Mouse (Mus musculus): Measurements from ENCODE around the gene Cela1.
A peak's percentile ranks its signal among the peaks of the same experiment; 100 is the strongest.

The Cela1 gene

DNA sequence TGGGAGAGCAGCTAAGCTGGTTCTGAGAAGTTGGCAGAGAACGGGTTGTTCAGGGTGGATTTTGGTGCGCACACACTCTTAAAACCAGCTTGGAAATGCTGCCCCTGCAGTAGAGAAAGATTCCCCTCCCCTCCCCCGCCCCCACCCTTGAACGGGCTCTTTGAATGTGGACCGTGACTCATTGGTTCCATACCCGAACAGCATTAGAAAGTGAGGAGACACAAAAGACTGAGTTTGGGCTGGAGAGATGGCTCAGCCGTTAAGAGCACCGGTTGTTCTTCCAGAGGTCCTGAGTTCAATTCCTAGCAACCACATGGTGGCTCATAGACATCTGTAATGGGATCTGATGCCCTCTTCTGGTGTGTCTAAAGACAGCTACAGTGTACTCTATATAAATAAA lies 17.7 kb downstream of the Cela1 start:
- DNase-seq (ENCODE audit: low spot score), result no peak

DNA sequence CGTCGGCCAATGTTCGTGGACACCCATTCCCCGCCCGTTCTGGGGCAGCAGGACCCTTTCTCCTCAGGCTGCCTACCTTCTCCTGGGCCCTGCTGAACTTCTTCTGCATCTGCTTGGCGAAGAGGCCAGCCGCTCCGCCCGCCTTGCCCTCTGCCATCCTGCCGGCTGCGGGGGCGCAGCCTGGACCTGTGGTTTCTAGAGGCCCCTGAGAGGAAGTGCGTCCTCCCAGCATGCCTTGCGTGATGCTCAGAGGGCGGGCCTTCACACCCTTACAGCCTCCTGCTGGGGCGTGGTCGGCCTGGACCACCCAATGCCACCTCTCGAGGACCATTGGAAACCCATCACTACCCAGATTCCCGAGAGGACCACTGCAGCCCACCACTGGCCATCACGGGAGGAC lies 18.4 kb downstream of the Cela1 start, which contains the start of gene Bin2:
Gene Bin2, minus strand, starts transcription at position 217 of the 400 bp plus-strand sequence.
- DNase-seq (ENCODE audit: low spot score), result no peak

DNA sequence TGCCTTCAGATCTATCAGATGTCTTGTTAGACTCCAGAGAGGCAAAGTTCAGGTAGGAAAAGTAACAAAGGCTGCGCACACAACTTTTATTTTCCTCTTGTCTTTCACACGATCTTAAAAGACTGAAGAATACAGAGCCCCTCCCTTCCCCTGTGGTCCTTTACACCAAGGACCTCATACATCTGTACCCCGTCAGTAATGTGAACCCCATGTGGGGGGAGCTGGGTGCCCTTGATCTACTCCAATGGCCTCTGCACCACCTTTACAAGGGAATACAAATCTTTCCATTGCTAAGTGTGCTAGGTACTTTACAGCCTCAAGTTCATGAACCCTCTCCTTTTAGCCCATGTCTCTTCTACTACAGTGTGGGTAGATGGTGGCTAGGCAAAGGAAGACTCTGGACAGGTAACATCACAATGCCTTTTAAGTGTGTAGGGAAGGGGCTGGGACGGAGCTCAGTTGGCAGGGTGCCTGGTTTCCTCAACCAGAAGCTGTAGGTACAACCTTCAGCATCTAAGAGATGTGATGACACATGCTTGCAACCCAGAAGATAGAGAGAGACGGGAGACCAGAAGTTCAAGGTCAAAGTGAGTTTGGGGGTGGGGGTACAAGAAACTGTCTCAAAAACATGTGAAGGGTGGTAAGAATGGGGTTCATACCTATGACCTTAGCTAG lies 19.7 kb downstream of the Cela1 start:
- no peak for DNase-seq (ENCODE audit: low spot score)

DNA sequence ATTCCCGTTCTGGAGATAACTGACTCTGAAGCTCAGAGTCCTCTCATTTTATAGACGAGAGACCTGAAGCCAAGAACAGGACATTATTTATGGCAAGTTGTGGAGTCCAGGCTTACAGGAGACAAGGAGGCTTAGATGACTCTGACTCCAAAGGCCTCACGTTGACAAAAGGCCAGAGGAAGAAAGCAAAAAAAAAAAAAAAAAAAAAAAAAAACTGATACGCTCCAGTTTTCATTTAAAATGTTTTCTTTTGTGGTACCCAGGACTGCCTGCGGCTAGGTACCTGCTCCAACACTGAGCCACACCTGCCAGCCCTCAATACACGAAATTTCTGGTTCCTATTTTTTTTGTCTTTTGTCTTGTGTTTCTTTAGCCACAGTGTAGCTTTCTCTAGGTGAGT lies 20.3 kb downstream of the Cela1 start:
- no peak for DNase-seq (ENCODE audit: low spot score)

DNA sequence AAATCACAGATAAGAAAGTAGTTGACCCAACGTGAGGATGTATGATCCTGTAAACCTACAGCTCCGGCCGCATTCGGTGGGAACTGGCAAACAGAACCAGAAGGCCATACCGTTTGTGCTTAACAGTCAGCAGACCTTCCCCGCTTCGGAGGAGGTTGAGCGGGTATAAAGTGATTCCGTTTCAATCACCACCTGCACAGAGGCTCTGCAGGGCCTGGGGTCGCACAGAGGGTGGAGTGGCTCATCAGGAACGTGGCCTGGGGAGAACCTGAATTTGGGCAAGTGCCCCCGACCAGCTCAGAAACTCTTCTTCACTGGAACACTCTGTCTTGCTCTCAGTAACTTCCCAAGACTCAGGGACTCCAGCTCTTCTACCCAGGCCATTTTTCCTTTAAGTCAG lies 20.9 kb downstream of the Cela1 start:
- DNase-seq (ENCODE audit: low spot score), result no peak

DNA sequence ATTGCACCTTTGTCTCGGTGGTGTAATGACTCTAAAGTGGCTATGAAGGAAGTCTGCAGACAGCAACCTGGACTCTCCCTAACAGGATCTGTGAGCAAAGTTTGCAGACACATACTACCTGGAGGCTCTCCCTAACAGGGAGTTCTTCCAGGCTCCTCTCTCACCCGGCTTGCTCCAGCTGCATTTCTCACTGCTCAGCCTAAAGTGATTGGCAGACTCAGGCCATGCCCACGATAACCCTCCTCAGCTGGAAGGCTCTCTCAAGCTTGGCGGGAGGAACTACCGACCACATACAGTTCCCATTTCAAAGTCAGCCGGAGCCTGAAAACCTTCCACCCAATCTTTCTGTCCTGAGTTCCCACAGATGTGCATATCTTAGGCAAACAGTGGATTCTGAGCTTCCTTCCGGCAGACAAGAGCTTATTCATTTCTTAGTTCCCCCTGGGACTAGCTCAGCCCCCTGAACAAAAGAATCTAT lies 21.5 kb downstream of the Cela1 start:
- no peak for DNase-seq (ENCODE audit: low spot score)

DNA sequence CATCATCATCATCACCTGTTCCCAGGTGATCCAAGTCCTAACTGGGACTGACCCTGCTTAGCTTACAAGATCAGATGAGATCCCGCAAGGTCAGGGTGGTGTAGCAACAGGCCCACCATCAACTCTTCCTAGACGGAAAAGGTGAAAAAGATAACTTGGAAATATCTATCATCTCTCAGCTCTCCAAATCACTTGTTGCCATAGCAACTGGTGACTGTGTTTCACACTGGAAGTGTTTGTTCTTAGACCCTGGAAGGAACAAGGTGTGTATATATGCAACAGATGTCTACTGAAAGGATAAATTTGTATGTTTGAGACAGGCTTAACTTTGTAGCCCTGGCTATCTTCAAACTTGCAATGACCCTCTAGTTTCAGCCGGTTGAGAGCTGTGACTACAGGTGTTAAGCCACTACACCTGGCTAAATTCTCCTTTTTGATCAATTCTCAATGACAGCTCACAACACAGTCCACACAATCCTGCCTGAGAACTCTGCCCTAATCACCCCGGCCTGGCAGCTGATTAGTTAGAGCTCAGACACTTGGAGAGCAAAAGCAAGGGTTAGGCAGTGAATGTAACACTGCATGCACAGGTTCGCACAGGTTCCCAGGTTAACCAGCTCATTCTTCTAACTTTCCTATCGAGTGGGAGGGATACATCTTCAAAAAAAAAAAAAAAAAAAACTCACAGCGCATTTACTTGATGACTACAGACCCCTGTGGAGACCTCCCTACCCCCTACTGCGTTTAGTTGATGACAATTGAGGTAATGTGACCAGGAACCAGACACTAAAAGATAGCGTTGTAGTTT lies 22.1 kb downstream of the Cela1 start:
- DNase-seq (ENCODE audit: low spot score), result no peak

DNA sequence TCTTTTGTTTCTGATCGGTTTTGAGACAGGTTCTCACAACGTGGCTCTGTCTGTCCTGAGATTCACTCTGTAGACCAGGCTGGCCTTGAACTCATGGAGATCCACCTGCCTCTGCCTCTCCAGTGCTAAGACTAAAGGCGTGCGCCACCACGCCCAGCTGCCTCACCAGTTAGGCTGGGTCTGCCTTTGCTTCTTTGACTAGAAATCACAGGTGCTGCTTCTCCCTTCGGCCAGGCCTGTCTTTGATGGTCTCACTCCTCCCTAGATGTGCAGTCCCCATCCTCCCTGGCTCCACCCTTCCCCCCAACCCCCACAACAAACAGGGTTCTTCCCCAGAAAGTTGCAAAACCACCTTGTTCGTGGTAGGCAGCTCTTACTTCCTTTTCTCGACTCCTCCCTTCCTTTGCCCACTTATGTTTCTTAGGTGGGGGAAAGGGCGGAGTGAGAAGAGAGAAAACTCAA lies 22.9 kb downstream of the Cela1 start:
- no peak for DNase-seq (ENCODE audit: low spot score)

DNA sequence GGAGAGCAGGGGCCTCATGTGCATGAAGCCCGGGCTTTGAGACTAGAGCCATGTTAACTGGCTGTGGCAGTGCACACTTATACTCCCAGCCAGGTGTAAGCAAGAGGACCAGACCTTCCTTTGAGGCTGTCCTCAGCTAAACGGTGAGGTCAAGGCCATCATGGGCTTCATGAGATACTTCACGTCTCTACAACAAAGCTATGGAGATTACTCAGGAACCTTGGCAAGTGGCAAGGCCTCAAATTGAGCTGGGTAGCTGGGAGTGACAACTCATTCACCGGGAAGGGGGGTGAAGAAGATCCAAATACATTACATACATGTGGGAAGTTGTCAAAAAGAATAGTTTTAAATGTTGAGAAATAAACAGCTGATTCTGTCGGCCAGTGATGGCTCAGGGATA lies 26.9 kb downstream of the Cela1 start:
- DNase-seq (ENCODE audit: low spot score), result no peak

DNA sequence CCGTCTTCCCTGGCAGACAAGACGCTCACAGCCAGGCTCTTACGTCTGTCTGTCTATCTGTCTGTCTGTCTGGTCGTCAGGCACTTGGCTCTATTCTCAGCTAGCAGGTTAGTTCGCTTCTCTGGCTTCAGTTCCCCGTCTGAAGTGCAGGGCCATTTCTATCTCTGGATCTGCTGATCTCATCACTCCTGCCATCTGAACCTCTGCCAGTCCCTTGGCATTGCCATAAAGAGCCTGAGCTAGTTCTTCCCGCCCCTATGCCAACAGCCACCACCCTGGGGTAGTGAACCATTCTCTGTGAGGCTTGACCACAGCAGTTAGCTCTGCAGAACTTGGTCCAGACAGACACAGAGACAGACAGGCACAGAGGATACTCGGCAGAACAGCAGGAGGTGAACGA lies 27.4 kb downstream of the Cela1 start:
- DNase-seq (ENCODE audit: low spot score), result no peak

DNA sequence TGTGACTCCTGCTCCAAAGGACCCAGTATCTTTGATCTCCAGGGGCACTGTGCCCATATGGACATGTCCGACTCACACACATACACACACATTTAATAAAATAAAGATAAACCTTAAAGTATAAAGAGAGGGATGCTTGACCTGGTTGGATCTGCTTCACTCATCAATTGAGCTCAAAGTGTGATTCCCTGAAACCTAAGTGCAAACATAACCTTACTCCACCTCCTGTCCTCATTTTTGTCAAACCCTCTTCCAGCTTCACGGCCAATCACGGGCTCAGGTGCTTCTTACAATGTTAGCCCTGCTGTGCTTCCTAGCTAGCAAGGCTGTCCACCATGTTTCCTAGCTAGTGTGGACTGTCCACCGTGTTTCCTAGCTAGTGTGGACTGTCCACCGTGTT lies 32.5 kb downstream of the Cela1 start:
- no peak for DNase-seq (ENCODE audit: low spot score)

DNA sequence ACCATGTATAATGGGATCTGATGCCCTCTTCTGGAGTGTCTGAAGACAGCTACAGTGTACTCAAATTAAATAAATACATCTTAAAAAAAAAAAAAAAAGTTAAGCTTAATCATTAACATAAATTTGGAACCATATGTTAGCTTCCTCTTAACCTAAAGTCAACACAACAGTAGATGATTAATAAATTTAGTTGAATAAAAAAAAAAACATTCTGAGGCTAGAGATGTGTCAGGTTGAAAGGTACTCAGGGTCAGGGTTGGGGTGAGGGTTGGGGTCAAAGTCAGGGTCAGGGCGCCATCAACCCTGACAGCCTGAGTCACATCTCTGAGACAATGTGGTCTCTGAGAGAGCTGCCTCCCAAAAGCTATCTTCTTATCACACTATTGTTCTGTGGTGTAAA lies 33.5 kb downstream of the Cela1 start:
- DNase-seq (ENCODE audit: low spot score), result no peak

DNA sequence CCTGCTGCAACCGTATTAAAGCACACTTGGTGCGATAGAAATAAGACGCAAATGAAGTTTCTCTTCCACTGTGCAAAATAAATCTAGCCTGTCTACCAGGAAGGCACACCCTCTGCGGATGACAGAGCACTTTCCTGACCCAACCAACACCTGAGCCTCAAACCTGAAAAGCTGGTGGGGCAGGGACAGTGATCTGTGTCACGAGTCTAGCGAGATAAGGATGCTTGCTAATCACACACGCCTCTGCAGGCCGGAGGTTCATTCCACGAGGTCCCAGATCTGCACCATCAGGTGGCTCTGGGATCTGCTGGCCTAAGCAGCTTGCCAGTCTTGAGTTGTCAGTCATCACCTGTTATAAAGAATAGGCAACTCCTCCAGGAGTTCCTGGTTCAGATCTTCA lies 36.1 kb downstream of the Cela1 start:
- DNase-seq (ENCODE audit: low spot score), result no peak

DNA sequence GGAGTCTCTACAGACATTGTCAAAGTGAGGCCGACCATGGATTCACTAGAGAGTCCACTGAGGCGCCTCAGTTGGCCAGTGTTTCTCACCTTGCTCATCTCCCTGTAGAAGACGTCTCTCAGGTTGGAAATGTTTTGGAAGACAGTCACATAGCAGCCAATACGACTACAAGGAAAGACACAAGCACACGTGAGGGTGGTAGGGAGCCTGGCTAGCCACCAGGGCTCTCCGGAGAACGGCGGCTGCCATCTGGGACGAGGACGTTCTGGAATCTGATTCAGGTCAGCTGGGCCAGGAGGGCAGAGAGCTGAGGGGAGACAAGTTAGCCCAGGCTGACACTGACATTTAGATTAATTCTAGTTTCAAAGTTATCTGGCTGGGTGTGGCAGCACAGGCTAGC lies 37.6 kb downstream of the Cela1 start:
- no peak for DNase-seq (ENCODE audit: low spot score)

DNA sequence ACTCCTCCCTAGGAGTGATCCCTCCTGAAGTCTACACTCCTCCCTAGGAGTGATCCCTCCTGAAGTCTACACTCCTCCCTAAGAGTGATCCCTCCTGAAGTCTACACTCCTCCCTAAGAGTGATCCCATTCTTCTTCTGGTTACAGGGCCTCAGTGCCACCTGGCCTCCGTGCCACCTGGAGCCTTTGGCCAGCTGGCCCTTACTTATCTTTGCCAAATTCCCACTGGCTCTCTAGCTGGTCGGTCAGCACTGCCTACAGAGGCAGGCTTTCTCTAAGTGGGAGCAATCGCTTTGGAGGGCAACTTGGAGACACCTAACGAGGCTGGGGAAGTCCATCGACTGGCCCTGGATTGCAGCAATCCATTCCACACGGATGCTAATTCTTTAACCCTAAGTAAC lies 41.6 kb downstream of the Cela1 start:
- no peak for DNase-seq (ENCODE audit: low spot score)

DNA sequence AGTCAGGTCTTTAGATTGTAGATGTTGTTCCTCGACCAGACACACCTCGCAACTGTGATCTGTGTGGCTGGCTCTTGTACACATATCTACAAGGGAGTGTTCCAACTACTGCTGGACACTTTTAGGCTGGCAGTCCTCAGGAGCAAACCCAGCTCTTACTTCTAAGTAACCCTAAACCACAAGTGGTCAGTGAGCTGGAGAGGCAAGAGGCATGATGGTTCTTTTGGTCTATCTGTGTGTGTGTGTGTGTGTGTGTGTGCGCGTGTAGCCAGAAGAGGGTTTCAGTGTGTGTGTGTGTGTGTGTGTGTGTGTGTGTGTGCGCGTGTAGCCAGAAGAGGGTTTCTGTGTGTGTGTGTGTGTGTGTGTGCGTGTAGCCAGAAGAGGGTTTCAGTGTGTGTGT lies 45.3 kb downstream of the Cela1 start:
- DNase-seq (ENCODE audit: low spot score), result no peak

DNA sequence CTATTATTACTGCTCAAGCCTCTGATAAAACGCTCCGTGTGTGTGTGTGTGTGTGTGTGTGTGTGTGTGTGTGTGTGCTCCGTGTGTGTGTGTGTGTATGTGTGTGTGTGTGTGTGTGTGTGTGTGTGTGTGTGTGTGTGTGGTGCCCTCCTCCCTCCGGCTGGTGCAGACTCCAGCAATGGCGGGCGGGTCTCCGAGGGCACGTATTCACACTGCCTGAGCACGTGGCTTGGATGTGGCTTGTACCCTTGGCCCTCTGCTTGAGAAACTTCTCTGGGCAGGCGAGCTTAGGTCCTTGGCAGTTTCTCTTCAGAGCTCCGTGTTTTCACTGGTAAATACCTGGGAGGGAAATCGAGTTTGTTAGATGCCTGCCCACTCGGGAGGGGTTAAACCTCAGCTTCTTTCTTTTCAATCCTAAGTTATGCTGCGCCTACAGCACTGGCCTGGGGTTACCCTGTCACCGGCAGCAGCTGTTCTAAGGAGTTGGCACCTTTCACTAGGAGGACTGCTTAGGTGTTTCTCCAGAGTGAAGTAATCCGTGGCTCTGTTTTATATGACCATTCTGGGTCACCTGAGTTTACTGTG lies 46.4 kb downstream of the Cela1 start:
- no peak for DNase-seq (ENCODE audit: low spot score)

DNA sequence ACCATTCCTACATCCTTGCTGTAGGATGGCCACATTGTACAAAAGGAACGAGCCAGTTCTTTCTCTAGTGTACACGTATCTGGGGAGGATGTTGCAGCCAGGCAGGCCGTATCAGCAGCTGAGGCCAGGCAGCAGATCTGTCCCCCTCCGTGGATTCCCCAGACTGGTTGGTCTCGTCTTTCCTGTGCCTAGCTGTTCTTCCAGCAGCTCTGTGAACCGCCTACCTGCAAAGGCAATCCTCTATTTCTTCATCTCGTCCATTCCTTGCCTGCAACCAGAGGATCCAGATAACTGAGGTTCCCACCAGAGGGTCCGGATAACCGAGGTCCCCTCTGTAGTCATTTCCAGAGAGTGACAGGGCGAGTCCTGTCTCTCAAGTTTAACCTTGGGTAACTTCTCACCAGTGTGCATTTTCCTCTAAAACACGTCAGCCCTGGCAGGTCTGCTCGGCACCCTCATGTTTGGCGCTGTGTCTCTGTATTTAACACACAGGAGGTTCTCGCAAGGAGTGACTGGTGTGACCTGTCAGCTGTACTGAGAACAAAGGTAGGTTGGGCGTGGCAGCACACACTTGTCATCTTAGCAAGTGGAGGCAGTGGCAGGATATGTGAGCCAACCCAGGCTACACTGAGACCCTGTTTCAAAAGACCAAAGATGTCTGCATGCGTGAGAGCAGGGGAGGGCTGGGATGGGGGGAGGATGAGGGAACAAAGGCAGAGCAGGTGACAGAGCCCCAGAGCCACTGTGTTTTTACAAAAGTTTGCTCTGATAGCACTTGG lies 47.6 kb downstream of the Cela1 start:
- no peak for DNase-seq (ENCODE audit: low spot score)

DNA sequence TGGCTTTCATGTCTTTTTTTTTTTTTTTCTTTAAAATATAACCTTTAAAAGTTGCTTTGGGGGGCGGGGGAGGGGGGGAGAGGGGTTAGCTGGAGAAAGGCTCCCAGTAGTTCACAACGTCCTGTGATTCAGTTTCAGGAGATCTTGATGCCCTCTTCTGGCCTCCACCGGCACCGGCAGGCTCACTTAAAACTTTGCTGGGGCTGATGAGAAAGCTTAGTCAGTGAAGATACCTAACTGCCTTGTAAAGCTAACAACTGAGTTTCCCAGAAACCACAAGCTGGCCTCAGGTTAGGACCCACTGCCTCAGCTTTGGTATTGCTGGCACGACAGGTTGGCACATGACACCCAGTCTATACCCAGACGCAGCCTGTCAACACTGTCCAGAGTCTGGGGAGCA lies 50.1 kb downstream of the Cela1 start:
- no peak for DNase-seq (ENCODE audit: low spot score)

DNA sequence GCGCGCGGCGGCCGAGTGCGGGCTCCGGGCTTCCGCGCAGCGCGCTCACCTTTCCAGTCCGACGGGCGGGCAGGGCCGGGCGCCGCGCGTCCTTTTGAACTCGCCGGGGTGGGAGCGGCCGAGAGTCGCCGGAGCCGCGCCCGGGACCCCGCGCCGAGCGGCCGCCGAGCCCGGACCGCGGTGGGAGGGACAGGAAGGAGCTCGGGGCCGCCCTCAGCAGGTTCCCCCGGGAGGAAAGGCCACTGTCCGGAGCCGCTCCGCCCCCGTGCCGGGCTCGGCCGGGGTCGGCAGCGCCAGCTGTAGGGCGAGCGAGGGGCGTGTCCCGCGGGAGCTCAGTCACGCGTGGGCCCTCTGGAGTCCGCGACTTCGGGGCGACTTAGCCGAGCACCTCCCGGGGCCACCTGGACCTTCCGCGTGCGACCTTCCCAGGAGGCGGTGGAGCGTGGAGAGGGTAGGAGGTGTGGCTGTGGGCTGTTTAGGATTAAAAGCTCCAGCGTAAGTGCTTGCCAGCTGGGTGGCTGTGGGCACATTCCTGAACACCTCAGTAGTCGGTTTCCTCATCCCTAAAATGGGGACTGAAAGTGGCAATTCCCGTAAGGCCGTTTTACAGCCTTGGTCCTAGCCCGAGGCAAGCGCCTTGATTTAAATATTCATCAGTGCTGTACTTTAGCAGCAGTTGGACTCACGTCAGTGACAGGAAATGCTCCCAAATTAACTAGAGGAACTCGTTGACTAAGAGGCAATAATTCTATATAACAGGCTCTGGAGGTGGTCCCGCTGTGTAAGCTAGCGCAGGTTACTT lies 50.8 kb downstream of the Cela1 start, which contains the start of gene Smagp:
Gene Smagp, minus strand, starts transcription at position 241 of the 802 bp plus-strand sequence.
- DNase-seq (ENCODE audit: low spot score), result peak; percentile 62

All from testis, postnatal 10 days (tissue).